Mouse (Mus musculus) megakaryocyte progenitor cell, adult 5-6 weeks (primary cell): Measurements from ENCODE around the gene Gpd1. TPM values are rescaled to one million over a fixed set of nuclear protein-coding genes. Genes with fewer than 3 reads are reported as not detected.
"Not testable (repeated sequence)": the region's sequence is repeated elsewhere in the genome, so short reads cannot be mapped to it uniquely, and the experiment has no call there.

Experiments
- ATAC-seq: replicated peaks from 2 replicates; pipeline ENCODE4 v1.8.0; 2016; ENCODE audit warnings: mild to moderate bottlenecking, moderate TSS enrichment, inconsistent platforms; ENCODE audit not compliant: poor library complexity
- total RNA-seq, 2 experiments: library from RNA; stranded (forward) in 1 of 2; stranded (reverse) in 1 of 2; fragments of 157-497, 149-512 nt in 1 of 2; fragments of 200-1000 nt in 1 of 2; gene quantifications; 2 replicates each; pipeline versions ENCODE4 v1.2.3 to v1.2.4; 2015 to 2017

Gpd1 gene
- total RNA-seq, 2 experiments from 2014 or later, result 0.67 to 1.3 TPM

GRCm38 (mm10) chr15:99718461-99719021, 1.2 kb downstream of the Gpd1 start:
- no peak for ATAC-seq

GRCm38 (mm10) chr15:99719865-99720264, 2.5 kb downstream of the Gpd1 start:
- no peak for ATAC-seq

GRCm38 (mm10) chr15:99721921-99722743, 4.8 kb downstream of the Gpd1 start:
- ATAC-seq, result no peak

DNA sequence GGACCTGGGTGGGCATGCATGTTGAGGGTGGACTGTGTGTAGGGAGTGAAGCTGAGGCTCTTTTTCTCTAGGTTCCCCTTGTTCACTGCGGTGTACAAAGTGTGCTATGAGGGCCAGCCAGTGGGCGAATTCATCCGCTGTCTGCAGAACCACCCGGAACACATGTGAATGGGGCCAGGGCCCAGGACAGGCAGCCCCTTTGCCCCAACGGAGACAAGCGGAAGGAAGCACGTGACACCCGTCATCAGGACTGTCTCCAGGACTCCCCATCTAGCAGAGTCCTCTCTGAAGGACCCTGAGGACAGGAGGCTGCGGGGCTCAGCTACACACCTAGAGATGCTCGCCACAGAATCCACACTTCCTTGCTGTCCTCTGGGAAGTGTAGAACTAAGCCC, 5.8 kb downstream of the Gpd1 start:
- no peak for ATAC-seq

GRCm38 (mm10) chr15:99723515-99724291, 6.4 kb downstream of the Gpd1 start:
- ATAC-seq, result no peak

DNA sequence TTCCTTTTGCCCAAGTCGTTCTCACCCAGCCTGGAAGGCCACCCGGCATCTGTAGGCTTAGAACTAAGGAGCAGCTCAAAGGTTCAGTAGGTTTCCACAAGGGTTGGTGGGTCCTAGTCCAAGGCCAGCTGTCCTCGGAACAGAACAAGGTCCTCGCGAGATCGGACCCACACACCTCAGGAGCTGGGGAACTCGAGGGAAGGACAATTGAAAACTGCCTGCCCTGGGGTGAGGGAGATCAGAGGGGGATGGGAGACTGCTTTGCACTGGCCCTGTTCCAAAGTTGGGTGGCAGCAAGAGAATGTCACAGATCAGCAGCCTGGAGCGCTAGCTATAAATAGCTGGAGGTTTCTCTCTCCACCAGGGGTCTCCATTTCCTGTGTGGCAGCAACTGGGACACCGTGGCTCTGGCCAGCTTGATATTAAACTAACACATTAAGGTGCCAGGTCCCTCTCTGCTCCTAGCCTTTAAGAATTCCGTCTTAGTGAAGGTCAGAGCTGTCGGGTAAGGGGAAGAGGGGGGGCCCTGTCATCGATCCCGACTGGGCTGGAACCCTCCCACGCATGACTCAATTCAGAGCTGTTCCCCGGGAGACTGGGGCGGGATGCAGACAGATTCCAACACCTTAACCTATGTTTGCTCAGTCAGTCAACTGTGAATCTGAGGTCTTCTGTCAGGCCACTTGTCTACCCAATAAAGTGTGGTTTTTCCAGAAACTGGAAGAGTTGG, 7.1 kb downstream of the Gpd1 start:
- ATAC-seq, result peak; percentile 30

GRCm38 (mm10) chr15:99725341-99726155, 8.2 kb downstream of the Gpd1 start, which contains the start of gene Cox14:
Gene Cox14, plus strand, starts transcription at chr15:99725618.
- peak; percentile 88 for ATAC-seq

- no peak for ATAC-seq
Measured at GRCm38 (mm10) chr15:99726549-99726948, 9.2 kb downstream of the Gpd1 start.

- not testable (repeated sequence) for ATAC-seq
Measured at GRCm38 (mm10) chr15:99727039-99727438, 9.7 kb downstream of the Gpd1 start.

DNA sequence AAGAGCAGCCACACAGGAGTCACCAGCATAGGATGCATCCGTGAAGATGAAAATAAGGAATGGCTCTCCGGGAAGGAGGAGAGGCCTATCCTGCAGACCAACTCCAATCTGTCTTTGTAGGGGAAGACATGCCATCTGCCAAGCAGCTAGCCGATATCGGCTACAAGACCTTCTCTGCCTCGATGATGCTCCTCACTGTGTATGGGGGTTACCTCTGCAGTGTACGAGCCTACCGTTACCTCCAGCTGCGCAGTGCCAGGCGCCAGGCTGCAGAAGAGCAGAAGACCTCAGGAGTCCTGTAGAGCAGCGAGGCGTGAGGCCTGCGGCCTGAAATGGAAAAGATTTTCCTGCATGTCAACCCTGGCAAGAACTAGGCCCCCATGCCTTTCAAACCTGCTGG, 10.2 kb downstream of the Gpd1 start:
- ATAC-seq, result no peak

GRCm38 (mm10) chr15:99728211-99728610, 10.9 kb downstream of the Gpd1 start:
- ATAC-seq, result no peak

- no peak for ATAC-seq
Measured at GRCm38 (mm10) chr15:99729056-99729783, 11.9 kb downstream of the Gpd1 start.

DNA sequence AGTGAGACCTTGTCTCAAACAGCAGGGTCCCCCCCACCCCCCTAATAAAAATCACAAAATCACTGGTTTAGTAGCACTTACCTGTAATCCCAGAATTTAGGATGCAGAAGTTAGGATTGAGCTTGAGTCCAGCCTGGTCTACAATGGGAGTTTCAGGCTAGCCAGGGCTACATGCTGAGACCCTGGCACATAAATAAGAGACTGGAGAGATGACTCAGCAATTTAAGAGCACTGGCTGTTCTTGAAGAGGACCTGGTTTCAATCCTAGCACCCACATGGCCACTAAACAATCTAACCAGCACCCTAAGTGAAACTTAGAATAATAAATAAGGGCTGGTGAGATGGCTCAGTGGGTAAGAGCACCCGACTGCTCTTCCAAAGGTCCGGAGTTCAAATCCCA, 13.9 kb downstream of the Gpd1 start:
- ATAC-seq, result no peak

GRCm38 (mm10) chr15:99731678-99732077, 14.4 kb downstream of the Gpd1 start:
- ATAC-seq, result no peak

GRCm38 (mm10) chr15:99733186-99733585, 15.9 kb downstream of the Gpd1 start:
- ATAC-seq, result no peak

GRCm38 (mm10) chr15:99735631-99736030, 18.3 kb downstream of the Gpd1 start:
- ATAC-seq, result no peak

DNA sequence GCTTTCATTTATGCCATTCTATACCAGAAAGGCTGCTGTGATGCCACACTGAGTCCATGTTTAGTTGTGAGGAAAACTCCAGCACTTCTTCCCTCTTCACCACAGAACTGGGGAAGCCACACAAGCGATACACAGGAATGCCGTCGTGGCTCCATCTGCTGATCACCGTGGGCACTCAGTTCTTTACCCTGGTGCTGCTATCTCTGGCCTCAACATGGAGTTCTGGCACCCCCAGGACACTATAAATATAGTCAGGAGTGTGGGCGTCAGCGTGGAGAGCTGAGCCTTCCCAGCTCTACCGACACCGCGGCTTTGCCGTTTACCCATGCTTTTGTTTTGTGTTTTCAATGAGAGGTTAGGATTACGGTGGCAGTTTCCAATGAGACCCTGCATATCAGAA, 19.4 kb downstream of the Gpd1 start:
- ATAC-seq, result no peak

DNA sequence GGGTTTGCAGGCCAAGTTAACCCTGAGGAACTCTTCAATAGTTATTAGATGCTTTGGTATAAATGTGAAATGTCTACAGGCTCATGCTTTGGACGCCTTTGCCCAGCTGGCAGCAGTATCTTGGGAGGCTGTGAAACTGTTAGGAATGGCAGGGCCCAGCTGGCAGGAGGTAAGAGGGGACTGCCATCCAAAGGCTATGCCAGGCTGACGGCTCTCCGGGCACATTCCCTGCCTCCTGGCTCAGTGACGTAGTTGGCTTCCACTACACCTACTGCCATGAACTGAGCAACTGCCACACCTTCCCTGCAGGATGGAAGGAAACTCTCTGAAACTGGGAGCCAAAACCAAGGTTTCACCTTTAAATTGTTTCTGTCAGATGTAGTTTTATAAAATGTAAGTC, 22.9 kb downstream of the Gpd1 start:
- no peak for ATAC-seq

GRCm38 (mm10) chr15:99754204-99754603, 36.9 kb downstream of the Gpd1 start:
- ATAC-seq, result no peak

DNA sequence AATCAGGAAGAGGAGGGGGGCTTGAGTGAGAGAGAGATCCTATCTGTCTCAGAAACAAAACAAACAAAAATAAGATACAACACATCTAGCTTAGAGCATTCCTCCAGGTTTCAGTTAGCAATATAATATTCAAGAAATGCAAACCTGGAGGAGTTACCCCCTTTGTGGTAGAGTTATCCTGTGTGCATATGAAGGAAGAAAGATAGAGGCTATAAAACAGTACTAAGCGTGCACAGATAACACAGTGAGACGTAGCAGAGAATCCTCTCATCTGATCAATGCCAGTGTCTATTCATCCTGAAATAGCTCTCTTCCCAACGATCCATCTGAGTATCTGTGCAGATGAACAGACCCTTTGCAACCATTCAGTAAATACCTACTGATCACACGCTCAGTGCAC, 50.2 kb downstream of the Gpd1 start:
- no peak for ATAC-seq
